Mouse (Mus musculus): ENCODE results near the gene Ms4a4a.

Ms4a4a gene

GRCm38 (mm10) chr19:11435058-11435834, 59.9 kb downstream of the Ms4a4a start:
- DNase-seq (ENCODE audit: low spot score) = no peak
